Mouse (Mus musculus): ENCODE results near the gene Tmeff1.
A peak's percentile ranks its signal among the peaks of the same experiment; 100 is the strongest.

Tmeff1 gene

DNA sequence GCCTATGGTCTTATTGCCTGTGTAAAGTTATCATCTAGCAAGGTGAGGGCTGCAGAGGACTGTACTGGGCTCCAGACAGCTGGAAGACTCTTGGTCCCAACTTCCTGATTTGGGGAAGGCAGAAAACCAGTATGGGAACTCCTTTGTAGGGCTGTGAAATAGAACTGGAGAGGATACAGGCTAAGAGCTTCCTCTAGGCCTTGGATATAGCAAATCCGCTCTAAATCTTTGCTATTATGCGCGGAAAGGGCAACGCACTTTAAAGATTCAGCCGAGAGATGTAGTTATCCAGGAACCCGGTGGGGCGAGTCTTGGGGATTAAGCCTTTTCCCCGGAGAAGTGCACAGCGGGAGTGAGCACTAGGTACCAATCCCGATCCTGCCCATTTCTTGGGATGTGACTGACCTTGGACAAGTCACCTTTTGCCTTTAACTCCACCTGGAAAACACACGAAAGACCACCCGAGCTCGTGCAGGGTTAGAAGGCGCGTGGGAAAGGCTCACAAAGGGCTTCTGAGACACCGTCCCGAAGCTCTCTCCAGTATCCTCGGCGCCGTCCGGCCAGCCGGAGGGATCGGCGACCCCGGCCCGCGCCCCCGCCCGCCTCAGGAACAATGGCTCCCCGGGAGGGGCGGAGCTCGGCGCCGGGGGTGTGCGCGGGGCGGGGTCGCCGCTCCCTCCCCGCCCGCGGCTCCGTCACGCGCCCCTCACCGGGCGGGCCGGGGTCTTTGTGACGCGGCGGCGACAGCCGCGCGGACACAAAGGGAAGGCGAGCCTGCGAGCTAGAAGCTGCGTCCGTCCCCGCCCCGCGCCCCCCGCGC lies at the start of gene Tmeff1:
Tmeff1 (plus strand) TSS at position 754 of the 820 bp plus-strand sequence.
- DNase-seq = no peak

GRCm38 (mm10) chr4:48536275-48536674 lies 48.7 kb upstream of the Tmeff1 start:
- no peak for DNase-seq

- DNase-seq = no peak
Measured at GRCm38 (mm10) chr4:48537024-48537423, 48.0 kb upstream of the Tmeff1 start.

DNA sequence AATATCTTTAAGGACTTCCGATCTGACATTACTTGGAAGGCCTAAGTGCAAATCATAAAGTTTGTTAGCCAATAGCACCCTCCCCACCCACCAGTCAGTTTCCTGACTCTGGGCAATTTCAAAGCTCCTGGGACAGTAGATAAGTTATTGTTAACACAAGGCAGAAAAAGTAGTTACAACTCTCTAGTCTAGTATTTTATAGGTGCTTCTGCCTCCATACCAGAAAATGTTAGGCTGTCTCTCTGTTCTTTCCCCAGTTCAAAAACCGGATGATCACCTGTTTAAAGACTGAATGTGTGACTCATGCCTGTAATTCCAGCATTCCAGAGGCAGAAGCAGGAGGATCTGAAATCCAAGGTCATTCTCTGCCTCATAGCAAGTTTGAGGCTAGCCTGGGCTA lies 46.4 kb upstream of the Tmeff1 start:
- DNase-seq = no peak

DNA sequence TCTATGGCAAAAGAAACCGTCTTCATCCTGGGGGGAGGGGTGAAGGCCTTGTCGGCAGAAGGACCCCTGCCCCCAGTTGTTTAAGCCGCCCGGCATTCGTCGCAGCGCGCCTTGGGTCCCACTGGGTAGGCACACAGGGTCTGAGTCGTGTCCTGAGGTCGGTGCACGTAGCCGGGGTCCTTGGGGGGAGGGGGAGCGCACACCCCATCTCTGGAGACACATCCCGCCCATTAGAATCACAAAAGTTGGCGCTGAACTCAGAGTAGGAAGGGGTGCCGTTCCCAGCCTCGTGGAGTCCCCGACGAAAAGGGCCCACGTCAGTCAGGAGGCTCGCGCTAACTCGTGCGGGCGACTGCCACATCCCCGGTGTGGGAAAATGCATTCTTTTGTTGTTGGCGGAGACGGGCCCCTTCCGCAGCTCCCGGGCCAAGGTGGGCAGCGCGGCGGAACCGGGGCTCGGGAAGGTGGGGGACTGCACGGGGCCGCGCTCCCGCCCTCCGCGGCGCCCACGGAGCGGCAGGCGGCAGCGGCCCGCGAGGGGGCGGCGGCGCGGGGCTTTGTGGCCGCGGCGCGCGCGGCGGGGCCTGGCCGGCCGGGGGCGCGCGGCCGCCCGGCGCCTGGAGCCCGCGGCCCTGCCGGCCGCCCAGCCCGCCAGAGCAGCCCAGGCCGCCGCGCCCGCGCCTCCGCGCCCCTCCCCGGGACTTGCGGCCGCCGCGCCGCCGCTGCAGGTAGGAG lies 45.0 kb upstream of the Tmeff1 start, which contains the start of gene Msantd3:
Msantd3 (plus strand) TSS at position 95 of the 735 bp plus-strand sequence.
- peak; percentile 60 for DNase-seq

DNA sequence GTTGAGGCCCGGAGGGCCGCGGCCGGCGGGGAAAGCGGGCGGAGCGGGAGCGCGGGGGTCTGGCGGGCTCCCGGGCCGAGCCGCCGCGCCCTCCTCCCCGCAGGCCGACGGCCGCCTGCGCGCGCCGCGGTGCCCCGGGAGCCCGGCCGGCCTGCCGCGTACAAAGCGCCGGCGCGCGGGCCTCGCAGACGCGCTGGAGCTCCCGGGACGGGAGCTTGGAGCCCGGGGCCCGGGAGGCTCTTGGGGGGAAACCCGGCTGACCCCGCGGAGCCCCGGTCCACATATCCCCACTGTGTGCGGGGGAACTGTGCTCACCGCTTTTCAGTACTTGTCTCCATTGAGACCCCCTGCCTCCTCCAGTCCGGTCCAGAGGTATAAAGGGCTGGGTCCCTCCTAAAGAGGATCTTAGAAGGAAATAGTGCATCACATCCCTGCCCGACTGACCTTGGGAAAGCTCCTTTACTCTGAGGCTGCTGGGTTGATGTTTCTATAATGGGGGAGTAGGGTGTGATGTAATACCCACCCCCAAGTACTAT lies 44.3 kb upstream of the Tmeff1 start:
- peak; percentile 58 for DNase-seq

DNA sequence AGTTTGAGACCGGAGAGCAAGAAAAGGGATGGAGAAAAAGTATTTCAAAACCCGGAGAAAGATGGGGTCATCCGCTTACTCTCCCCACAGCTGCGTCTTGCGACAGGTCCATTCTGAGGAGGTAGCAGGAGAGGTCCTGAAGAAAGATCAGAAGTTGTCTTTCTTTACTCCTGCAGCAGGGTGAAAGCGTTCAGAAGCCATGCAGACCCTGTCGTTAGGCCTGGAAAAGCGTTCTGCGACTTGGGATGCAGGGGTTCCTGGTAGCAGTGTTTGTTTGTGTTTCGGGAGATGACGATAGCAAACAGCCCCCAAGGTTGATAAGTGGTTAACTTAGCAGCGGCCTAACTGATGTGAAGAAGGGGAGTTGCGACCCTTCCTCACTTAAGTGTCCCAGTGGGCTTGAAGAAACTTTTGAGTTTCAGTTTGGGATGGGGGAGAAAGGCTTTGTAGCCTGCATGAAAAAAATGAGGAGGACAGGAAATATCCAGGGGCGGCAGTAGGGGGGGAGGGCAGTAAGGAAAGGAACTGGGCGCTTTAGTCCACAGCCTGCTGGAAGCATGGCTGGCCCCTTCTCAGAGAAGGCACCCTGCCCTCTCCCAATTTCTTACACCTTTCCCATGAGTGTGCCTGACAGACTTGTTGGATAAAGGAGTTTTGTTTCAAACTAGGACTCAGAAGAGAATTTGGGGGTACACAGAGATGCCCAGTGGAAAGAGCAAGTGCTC lies 43.3 kb upstream of the Tmeff1 start:
- no peak for DNase-seq

DNA sequence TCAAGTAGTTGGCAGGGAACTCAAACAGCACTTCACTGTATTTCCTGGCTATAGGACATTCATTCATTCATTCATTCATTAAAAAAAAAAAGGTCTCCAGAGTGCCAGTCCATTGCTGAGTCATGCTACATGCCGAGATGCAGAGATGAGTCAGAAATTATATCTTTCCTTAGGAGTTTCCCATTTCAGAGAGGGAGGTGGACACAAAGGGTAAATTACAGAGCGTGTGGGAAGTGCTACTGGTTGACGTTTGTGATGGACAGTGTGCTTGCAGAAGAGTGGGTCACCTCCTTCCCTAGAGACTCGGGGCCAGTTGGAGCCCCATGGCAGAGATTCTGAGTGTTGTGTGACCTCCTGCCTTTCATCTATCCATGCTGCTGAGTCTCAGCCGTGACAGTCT lies 42.6 kb upstream of the Tmeff1 start:
- DNase-seq = no peak

DNA sequence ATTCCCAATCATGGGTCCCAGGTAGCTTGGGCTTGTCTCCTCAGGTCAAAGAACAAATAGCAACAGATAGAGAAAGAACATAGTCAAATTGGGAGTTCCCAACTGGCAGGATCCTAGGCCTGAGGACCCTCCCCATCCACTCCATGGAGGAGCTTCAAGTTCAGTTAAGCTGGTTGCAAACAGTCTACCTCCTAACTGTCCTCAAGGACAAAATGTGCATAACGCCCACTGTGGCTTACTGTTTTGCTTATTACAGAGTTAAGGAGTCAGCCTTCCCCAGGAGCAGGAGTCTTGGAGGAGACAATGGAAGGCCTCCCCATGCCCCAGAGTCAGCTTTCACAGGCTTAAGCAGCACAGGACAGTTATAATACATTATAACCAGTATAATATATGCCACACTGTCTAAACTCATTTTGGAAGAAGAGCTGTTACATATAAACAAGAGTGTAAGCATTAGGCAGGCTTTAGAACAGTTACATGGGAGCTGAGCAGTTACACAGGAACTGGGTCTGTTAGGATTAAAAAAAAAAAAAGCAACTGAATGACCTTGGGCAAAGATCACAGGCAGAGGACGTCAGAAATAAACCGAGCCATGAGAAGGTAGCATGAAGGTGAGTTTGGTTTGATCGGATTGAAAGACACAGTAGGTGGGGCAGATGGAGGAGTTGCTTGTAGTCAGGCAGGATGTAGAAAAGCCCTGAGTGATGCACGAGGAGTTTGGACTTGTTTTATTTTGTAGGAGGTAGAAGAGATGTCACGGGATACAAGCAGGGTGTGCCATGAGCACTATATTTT lies 41.7 kb upstream of the Tmeff1 start:
- no peak for DNase-seq

- no peak for DNase-seq
Measured at GRCm38 (mm10) chr4:48544141-48544540, 40.8 kb upstream of the Tmeff1 start.

GRCm38 (mm10) chr4:48545966-48546365 lies 39.0 kb upstream of the Tmeff1 start:
- DNase-seq = no peak

DNA sequence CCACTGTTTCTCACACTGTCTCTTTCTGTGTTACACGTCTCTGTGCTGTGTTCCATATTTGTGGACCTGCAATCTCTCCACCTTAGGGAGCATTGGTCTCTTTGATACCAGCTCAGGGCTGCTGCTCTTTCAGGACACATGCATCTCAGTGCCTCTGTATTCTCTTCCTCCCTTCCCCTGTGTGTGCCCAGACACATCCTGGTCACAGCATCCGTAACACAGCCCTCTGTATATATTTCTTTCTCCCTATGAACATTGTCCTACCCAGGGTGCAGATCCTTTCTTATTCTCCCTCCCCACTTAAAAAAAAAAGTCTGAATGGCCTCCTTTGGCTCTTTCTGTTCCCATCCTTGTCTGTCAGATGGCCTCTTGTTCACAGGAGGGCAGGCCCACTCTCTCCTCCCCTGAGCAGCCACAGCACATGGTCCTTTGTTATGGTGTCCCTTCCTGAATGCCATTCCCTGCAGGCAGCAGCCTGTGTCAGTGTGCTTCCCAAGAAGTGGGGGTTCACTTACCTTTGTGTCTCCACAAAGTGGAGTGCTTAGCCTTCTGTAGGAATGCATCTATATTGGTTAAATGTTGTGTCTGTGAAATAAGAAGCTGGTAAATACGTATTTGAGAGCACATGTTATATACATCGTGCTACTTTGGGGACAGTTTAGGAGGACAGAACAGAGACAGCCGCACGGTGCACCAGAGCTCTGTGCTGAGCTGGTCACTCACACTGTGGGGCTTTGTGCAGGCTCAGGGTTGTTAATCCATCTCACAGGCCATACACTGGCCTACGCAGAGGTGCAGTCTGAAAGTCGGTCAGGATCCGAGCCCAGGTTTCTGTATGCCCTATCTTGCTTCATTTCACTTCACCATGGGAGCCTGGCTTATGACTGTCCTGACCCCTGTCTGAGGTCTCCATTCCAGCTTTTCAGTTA lies 38.1 kb upstream of the Tmeff1 start:
- no peak for DNase-seq

GRCm38 (mm10) chr4:48548393-48549045 lies 36.5 kb upstream of the Tmeff1 start:
- peak; percentile 51 for DNase-seq

- DNase-seq = no peak
Measured at GRCm38 (mm10) chr4:48549661-48550060, 35.3 kb upstream of the Tmeff1 start.

- DNase-seq = no peak
Measured at GRCm38 (mm10) chr4:48552486-48553064, 32.4 kb upstream of the Tmeff1 start.

DNA sequence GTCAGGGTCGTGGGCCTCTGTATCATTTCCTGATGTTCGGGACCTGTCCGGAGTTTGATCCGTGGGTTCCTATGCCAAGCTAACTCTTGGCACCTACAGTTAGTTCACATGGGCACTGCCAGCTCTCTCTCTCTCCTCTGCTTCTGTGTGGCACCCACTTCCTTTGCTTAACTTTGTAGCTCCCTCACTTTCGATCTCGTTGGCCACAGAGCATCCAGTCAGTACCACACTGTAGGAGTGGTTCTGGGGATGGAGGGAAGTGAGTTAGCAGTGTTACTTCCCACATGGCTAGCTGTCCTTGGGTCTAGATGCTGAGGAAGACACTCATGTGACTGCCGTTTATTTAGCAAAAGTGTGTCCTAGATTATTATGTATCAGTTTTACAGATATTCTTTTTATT lies 30.8 kb upstream of the Tmeff1 start:
- DNase-seq = no peak

DNA sequence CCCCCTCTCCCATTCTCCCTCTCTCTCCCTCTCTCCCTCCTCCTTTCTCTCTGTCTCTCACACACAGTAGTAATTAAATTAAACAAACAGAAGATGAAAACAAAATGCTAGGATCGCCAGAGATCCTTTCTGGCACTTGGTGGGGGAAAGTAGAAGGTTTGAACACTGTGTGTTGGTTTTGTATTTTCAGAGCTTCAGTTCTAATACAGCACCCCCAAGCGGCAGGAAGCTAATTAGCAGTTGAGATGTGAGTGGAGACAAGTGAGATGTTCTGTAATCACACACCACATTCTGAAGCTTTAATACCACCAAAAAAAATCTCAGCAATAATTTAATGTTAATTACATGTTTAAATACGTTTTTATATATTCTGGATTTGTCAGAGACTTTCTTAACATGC lies 29.2 kb upstream of the Tmeff1 start:
- no peak for DNase-seq

GRCm38 (mm10) chr4:48559652-48560051 lies 25.3 kb upstream of the Tmeff1 start:
- no peak for DNase-seq

DNA sequence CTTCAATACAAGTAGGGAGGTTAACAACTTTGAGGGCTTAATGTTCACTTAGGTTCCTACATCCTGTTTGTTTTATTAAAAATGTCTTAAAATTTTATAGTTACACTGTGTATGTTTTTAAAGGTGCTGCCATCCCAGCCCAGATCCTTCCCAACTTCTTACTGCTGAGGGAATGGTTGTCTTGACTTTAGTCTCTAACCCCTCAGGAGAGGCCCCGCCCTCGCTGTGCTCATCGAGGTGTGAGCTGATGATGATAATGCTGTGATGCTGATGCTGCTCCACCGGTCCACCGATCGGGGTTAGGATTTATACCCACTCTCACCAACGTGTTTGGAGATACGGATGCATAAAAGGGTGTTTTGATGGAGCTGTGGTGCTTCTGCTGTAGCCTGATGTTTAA lies 23.1 kb upstream of the Tmeff1 start:
- no peak for DNase-seq

- no peak for DNase-seq
Measured at GRCm38 (mm10) chr4:48564962-48565361, 20.0 kb upstream of the Tmeff1 start.
